Comparison of ENCODE assay signal across 7 mouse cellular contexts in genomic region chr11:98918231-98918630, GRCm38 (mm10). TPM values are rescaled to one million over a fixed set of nuclear protein-coding genes. Genes with fewer than 3 reads are reported as not detected.
DNase-seq lines count a peak whose midpoint lies in the region; ATAC-seq and TF ChIP-seq lines count a peak whose summit lies in the region.

No protein-coding gene starts in this region.

- no peaks in the 10 kb centered on the region for H3K27me3 ChIP-seq in midbrain, embryonic 11.5 days (ENCODE audit: control insufficient read depth, insufficient read depth, low read length)
- no peaks in the 10 kb centered on the region for H3K27me3 ChIP-seq in midbrain, postnatal 0 days (ENCODE audit: insufficient read depth, low read length)
- H3K27me3 ChIP-seq in embryonic facial prominence, embryonic 10.5 days (replicated peaks; ENCODE audit: low read depth, poor library complexity, severe bottlenecking), result no peaks in the 10 kb centered on the region

- no peaks in the 10 kb centered on the region for H3K9me3 ChIP-seq in midbrain, embryonic 11.5 days (ENCODE audit: control insufficient read depth, low read length)
- no peaks in the 10 kb centered on the region for H3K9me3 ChIP-seq in midbrain, postnatal 0 days (ENCODE audit: low read length)
- no peaks in the 10 kb centered on the region for H3K9me3 ChIP-seq in embryonic facial prominence, embryonic 10.5 days

- ATAC-seq in midbrain, embryonic 11.5 days (ENCODE audit: low FRiP score), result no peak
- ATAC-seq in midbrain, postnatal 0 days (ENCODE audit: low FRiP score), result no peak
- peak; percentile 93 for ATAC-seq in monocyte, adult 5-6 weeks (replicated peaks; ENCODE audit: insufficient number of reproducible peaks, low FRiP score, low TSS enrichment, poor library complexity, severe bottlenecking)

- H3K4me2 ChIP-seq in midbrain, embryonic 11.5 days, result no peak overlapping the region
- no peak overlapping the region for H3K4me2 ChIP-seq in midbrain, postnatal 0 days (ENCODE audit: low read depth, low read length, poor library complexity, severe bottlenecking)

- H3K9ac ChIP-seq in midbrain, embryonic 11.5 days (ENCODE audit: low read length), result no peak overlapping the region
- no peak overlapping the region for H3K9ac ChIP-seq in midbrain, postnatal 0 days (replicated peaks; ENCODE audit: low read length, poor library complexity, severe bottlenecking)

- peaks cover 10% of the 10 kb centered on the region; the same call in 1 of the 2 replicates for H3K36me3 ChIP-seq in midbrain, embryonic 11.5 days (ENCODE audit: control insufficient read depth, insufficient read depth, low read length)
- no peaks in the 10 kb centered on the region for H3K36me3 ChIP-seq in midbrain, postnatal 0 days (ENCODE audit: insufficient read depth, low read length)
- peaks cover 96% of the 10 kb centered on the region for H3K36me3 ChIP-seq in embryonic facial prominence, embryonic 10.5 days (replicated peaks)

- no peak overlapping the region for H3K27ac ChIP-seq in midbrain, embryonic 11.5 days (ENCODE audit: low read depth, low read length)
- no peak overlapping the region for H3K27ac ChIP-seq in midbrain, postnatal 0 days (ENCODE audit: low read depth, low read length)
- H3K27ac ChIP-seq in embryonic facial prominence, embryonic 10.5 days (replicated peaks), result 0 out of 2 replicates have a peak overlapping the region, but pooled peaks have one; percentile 4

- H3K4me3 ChIP-seq in midbrain, embryonic 11.5 days (ENCODE audit: low read depth, low read length), result no peak overlapping the region
- no peak overlapping the region for H3K4me3 ChIP-seq in midbrain, postnatal 0 days (ENCODE audit: low read depth, low read length)
- no peak overlapping the region for H3K4me3 ChIP-seq in embryonic facial prominence, embryonic 10.5 days

- 83% methylated on average over 9 of the region's 9 CpGs for WGBS in midbrain, embryonic 11.5 days
- 83% methylated on average over 9 of the region's 9 CpGs for WGBS in midbrain, postnatal 0 days
- WGBS in embryonic facial prominence, embryonic 10.5 days, result 79% methylated on average over 9 of the region's 9 CpGs

- DNase-seq in midbrain, embryonic 11.5 days (ENCODE audit: low spot score, missing footprints), result peak; percentile 81
- DNase-seq in midbrain, postnatal 0 days (ENCODE audit: low spot score), result no peak
- no peak for DNase-seq in embryonic facial prominence, embryonic 10.5 days (ENCODE audit: low spot score)
- peak; percentile 43 to 73 for DNase-seq in kidney, postnatal 25 days
- DNase-seq in layer of hippocampus, adult 8-10 months (ENCODE audit: low spot score in 2 of 2), result no peak
- DNase-seq in cerebellum, adult 9-11 months, result no peak

- TF ChIP-seq CTCF in midbrain, postnatal 0 days (IDR thresholded peaks at IDR 0.05), result no peak

- no peaks in the 10 kb centered on the region for H3K4me1 ChIP-seq in midbrain, embryonic 11.5 days (ENCODE audit: control insufficient read depth, insufficient read depth, low read length)
- H3K4me1 ChIP-seq in midbrain, postnatal 0 days (ENCODE audit: insufficient read depth, low read length), result no peaks in the 10 kb centered on the region
- peaks cover 36% of the 10 kb centered on the region for H3K4me1 ChIP-seq in embryonic facial prominence, embryonic 10.5 days

RNA-seq across cellular contexts. Expression of gene Rara, which starts 9.4 kb away (rescaled TPM):
- 13.2 and 14.8 TPM in 2 replicates for polyA plus RNA-seq in midbrain, embryonic 11.5 days (2014; fragmentation: Nextera tagmentation; extraction: Ambion mirVana)
- 14.3 and 20.4 TPM in 2 replicates for total RNA-seq in midbrain, postnatal 0 days (2014; rRNA removed)
- 8.2 and 8.7 TPM in 2 replicates for polyA plus RNA-seq in midbrain, postnatal 0 days (2015; fragmentation: Nextera tagmentation; extraction: Ambion mirVana)
- polyA plus RNA-seq in embryonic facial prominence, embryonic 10.5 days (2016; fragmentation: Nextera tagmentation; extraction: Ambion mirVana), result 34.0 and 35.6 TPM in 2 replicates
- 61.0 to 76.9 TPM (median 62.9 TPM) in 3 replicates for total RNA-seq in monocyte, adult 5-6 weeks (2017)
- total RNA-seq in layer of hippocampus, adult 8-10 months (2022), result 10 to 100 TPM; 17.3 to 20.2 (median 19.4) TPM

RNA-seq across cellular contexts. Expression of gene Cdc6, which starts 10.6 kb away (rescaled TPM):
- 44.3 and 45.0 TPM in 2 replicates for polyA plus RNA-seq in midbrain, embryonic 11.5 days (2014; fragmentation: Nextera tagmentation; extraction: Ambion mirVana)
- total RNA-seq in midbrain, postnatal 0 days (2014; rRNA removed), result 0.19 and 0.44 TPM in 2 replicates
- 0.52 and 0.65 TPM in 2 replicates for polyA plus RNA-seq in midbrain, postnatal 0 days (2015; fragmentation: Nextera tagmentation; extraction: Ambion mirVana)
- polyA plus RNA-seq in embryonic facial prominence, embryonic 10.5 days (2016; fragmentation: Nextera tagmentation; extraction: Ambion mirVana), result 65.1 and 69.1 TPM in 2 replicates
- 0.67 to 1.7 TPM (median 0.75 TPM) in 3 replicates for total RNA-seq in monocyte, adult 5-6 weeks (2017)
- 1 to 10 TPM in 1 of 4 experiments, under 1 TPM in 3; 0.36 to 1.2 (median 0.44) TPM for total RNA-seq in layer of hippocampus, adult 8-10 months (2022)

RNA-seq across cellular contexts. Expression of gene Wipf2, which starts 54.8 kb away (rescaled TPM):
- 4.4 and 5.9 TPM in 2 replicates for polyA plus RNA-seq in midbrain, embryonic 11.5 days (2014; fragmentation: Nextera tagmentation; extraction: Ambion mirVana)
- total RNA-seq in midbrain, postnatal 0 days (2014; rRNA removed), result 9.2 and 9.8 TPM in 2 replicates
- polyA plus RNA-seq in midbrain, postnatal 0 days (2015; fragmentation: Nextera tagmentation; extraction: Ambion mirVana), result 3.0 and 3.8 TPM in 2 replicates
- polyA plus RNA-seq in embryonic facial prominence, embryonic 10.5 days (2016; fragmentation: Nextera tagmentation; extraction: Ambion mirVana), result 5.0 and 5.4 TPM in 2 replicates
- 5.3 to 13.1 TPM (median 7.1 TPM) in 3 replicates for total RNA-seq in monocyte, adult 5-6 weeks (2017)
- total RNA-seq in layer of hippocampus, adult 8-10 months (2022), result 10 to 100 TPM; 69.4 to 86.8 (median 80.7) TPM

Comparison
In these comparisons a context has a peak if more than half of its experiments do, and no peak if none do; other contexts are left out.
1. DNase-seq: peak in midbrain, embryonic 11.5 days (single experiment) and kidney, postnatal 25 days (2 of 2); none in midbrain, postnatal 0 days (single experiment), embryonic facial prominence, embryonic 10.5 days (single experiment), layer of hippocampus, adult 8-10 months (0 of 2) and cerebellum, adult 9-11 months (single experiment).